Mouse (Mus musculus): ENCODE data around the gene Erp27.
A peak's percentile ranks its signal among the peaks of the same experiment; 100 is the strongest.

Gene Erp27

DNA sequence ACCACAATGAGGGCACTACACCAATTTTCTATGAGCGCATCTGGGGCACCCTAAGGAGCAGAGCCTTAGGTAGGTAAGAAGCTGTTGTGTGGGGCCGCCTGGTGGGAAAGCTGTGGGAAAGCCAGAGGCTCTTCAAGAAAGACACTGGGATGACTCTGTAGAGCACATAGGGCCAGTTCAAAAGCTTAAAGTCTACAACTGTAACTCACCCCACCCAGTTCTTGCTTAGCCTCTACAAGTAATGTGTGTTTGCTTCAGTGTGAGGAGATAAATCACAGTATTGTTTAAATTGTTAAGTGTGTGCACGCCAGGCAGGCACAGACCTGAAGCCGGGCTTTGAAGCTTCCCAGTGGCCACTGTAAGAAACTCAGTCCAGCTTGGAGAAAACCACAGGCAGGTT lies 55.8 kb downstream of the Erp27 start:
- peak in 1 of 2 experiments; percentile 54 for DNase-seq (ENCODE audit: low spot score in 2 of 2)

- DNase-seq (ENCODE audit: low spot score in 2 of 2): no peak
Observed at GRCm38 (mm10) chr6:136865360-136865759, 56.6 kb downstream of the Erp27 start.

DNA sequence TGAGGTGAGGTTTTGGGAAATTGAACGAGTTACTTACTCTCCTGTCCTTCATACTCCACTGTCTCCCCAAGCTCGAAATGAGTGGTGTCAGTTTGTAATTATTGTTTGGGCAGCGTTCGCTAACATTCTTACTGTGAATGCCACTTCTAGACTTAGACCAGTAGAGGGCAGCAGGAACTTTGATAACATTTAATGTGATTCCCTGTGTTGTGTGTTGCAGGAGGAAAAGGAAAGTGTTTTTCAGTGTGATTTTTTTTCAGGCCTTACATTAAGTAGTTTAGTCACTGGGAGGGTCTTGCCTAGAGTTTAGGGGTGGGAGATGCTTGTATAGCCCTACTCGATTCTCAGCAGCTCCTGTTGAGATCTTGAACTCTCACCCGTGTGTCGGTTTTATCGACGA lies 61.0 kb downstream of the Erp27 start:
- DNase-seq (ENCODE audit: low spot score in 2 of 2): no peak

DNA sequence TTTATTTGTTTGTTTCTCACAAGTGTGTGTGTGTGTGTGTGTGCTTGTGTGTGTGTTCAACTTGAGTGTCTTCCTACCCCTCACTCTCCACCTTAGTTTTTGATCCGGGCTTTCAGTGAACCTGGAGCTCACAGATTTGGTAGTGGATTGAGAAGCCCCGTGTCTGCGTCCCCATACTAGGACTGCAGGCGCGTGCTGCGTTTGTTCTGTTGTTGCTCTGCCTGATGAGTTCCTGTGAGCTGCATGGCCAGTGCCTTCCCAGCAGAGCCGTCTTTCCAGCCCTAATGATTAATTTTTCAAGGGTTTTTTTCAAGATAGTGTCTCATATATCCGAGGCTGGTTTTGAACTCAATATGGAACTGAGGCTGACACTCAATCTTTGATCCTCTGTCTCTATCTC lies 63.6 kb downstream of the Erp27 start:
- DNase-seq (ENCODE audit: low spot score in 2 of 2): no peak

- peak in 1 of 2 experiments; percentile 42 for DNase-seq (ENCODE audit: low spot score in 2 of 2)
Observed at GRCm38 (mm10) chr6:136857873-136858260, 64.1 kb downstream of the Erp27 start.
